In the genomic region with DNA sequence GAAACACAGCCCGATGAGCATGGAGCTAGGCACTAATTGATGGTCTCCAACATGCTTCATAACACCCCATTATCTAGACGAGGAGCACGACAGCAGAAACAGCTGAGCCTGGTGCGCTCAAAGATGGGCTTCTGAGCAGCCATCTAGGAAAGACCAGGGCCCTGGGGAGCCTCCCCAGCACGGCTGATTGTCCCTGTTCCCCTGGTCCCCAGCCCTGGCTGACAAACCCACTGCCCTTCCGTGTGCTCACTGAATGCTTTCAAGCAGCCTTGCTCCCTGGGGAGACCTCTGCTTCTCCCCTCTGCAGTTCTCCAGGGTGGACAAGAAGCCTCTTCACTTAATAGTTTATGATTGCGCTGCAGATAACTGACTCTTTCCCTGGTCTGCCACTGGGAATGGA, we compare ENCODE assay signal across 33 mouse cellular contexts. TPM values are rescaled to one million over a fixed set of nuclear protein-coding genes. Genes with fewer than 3 reads are reported as not detected.
A peak's percentile ranks its signal among the peaks of the same experiment; 100 is the strongest.
DNase-seq lines count a peak whose midpoint lies in the region; ATAC-seq and TF ChIP-seq lines count a peak whose summit lies in the region.
"Had no signal": no experiment of that assay in that cellular context is flagged by ENCODE, and none has a peak within 500 bp of the region (broad histone marks: within the 10 kb centered on the region; RNA-seq: fewer than 3 reads in every experiment).

No protein-coding gene starts in this region.

- no peaks in the 10 kb centered on the region for H3K36me3 ChIP-seq in heart, embryonic 10.5 days
- no peaks in the 10 kb centered on the region for H3K36me3 ChIP-seq in liver, embryonic 12.5 days
- H3K36me3 ChIP-seq in liver, postnatal 0 days (replicated peaks; ENCODE audit: insufficient read depth, low read length): no peaks in the 10 kb centered on the region
- no peaks in the 10 kb centered on the region for H3K36me3 ChIP-seq in liver, embryonic 13.5 days
- no peaks in the 10 kb centered on the region for H3K36me3 ChIP-seq in forebrain, embryonic 10.5 days (replicated peaks)
- H3K36me3 ChIP-seq: embryonic facial prominence, embryonic 12.5 days; heart, embryonic 13.5 days; limb, embryonic 12.5 days; midbrain, embryonic 13.5 days; neural tube, embryonic 15.5 days; stomach, embryonic 15.5 days had no signal

- H3K4me1 ChIP-seq in heart, embryonic 10.5 days: peaks cover 31% of the 10 kb centered on the region
- peaks cover 96% of the 10 kb centered on the region for H3K4me1 ChIP-seq in liver, embryonic 12.5 days
- H3K4me1 ChIP-seq in liver, postnatal 0 days (ENCODE audit: insufficient read depth): peaks cover 60% of the 10 kb centered on the region
- peaks cover 99% of the 10 kb centered on the region for H3K4me1 ChIP-seq in liver, embryonic 13.5 days (replicated peaks)
- H3K4me1 ChIP-seq in forebrain, embryonic 10.5 days: peaks cover 15% of the 10 kb centered on the region
- H3K4me1 ChIP-seq: embryonic facial prominence, embryonic 12.5 days; limb, embryonic 12.5 days had no signal

- DNase-seq in heart, adult 11 months: peak; percentile 61
- no peak for DNase-seq in heart, embryonic 10.5 days (ENCODE audit: low spot score)
- DNase-seq in liver, postnatal 0 days: no peak
- DNase-seq in liver, embryonic 13.5 days: no peak
- no peak for DNase-seq in forebrain, embryonic 10.5 days (ENCODE audit: extremely low spot score, low spot score)
- DNase-seq in layer of hippocampus, postnatal 36 days: no peak
- DNase-seq: adrenal gland, postnatal 10 days; cerebellum, adult 8-10 months; cerebellum, postnatal 36 days; gastrocnemius, adult 2 months; gastrocnemius, postnatal 36 days; heart, adult 2 months; heart, postnatal 10 days; kidney, adult 11 months; kidney, postnatal 14 days; layer of hippocampus, adult 9-11 months; lung, adult 18-20 months; lung, postnatal 10 days; right cerebral cortex, postnatal 14 days had no signal

- H3K9ac ChIP-seq in liver, embryonic 12.5 days: peak overlapping the region; percentile 66
- H3K9ac ChIP-seq in liver, postnatal 0 days (replicated peaks): no peak overlapping the region
- H3K9ac ChIP-seq in liver, embryonic 13.5 days: peak overlapping the region; percentile 63
- H3K9ac ChIP-seq: embryonic facial prominence, embryonic 12.5 days; heart, embryonic 13.5 days; limb, embryonic 12.5 days; midbrain, embryonic 13.5 days; neural tube, embryonic 15.5 days; stomach, embryonic 15.5 days had no signal

- TF ChIP-seq EP300 in liver, postnatal 0 days (IDR thresholded peaks at IDR 0.05; ENCODE audit: low read depth): no peak

- H3K27me3 ChIP-seq in heart, embryonic 10.5 days (ENCODE audit: insufficient read depth, poor library complexity, severe bottlenecking): no peaks in the 10 kb centered on the region
- no peaks in the 10 kb centered on the region for H3K27me3 ChIP-seq in liver, embryonic 12.5 days (replicated peaks)
- no peaks in the 10 kb centered on the region for H3K27me3 ChIP-seq in liver, postnatal 0 days (ENCODE audit: insufficient read depth, low read length)
- no peaks in the 10 kb centered on the region for H3K27me3 ChIP-seq in liver, embryonic 13.5 days
- no peaks in the 10 kb centered on the region for H3K27me3 ChIP-seq in forebrain, embryonic 10.5 days (ENCODE audit: poor library complexity, severe bottlenecking)
- H3K27me3 ChIP-seq: CH12.LX; embryonic facial prominence, embryonic 12.5 days; limb, embryonic 12.5 days; midbrain, embryonic 13.5 days; neural tube, embryonic 15.5 days; Patski; stomach, embryonic 15.5 days had no signal

- TF ChIP-seq CTCF in liver, postnatal 0 days (IDR thresholded peaks at IDR 0.05; ENCODE audit: low read depth): no peak

- 47% methylated on average over 7 of the region's 7 CpGs for WGBS in heart, embryonic 10.5 days
- WGBS in liver, embryonic 12.5 days (ENCODE audit: insufficient replicate concordance): 56% methylated on average over 7 of the region's 7 CpGs
- WGBS in liver, postnatal 0 days (ENCODE audit: insufficient replicate concordance): 65% methylated on average over 7 of the region's 7 CpGs
- WGBS in liver, embryonic 13.5 days (ENCODE audit: insufficient replicate concordance): 49% methylated on average over 7 of the region's 7 CpGs
- WGBS in forebrain, embryonic 10.5 days: 78% methylated on average over 7 of the region's 7 CpGs

- no peak overlapping the region; the same call in 1 of the 2 replicates for H3K4me2 ChIP-seq in liver, embryonic 12.5 days
- no peak overlapping the region for H3K4me2 ChIP-seq in liver, postnatal 0 days (ENCODE audit: low read depth, low read length)
- H3K4me2 ChIP-seq in liver, embryonic 13.5 days: no peak overlapping the region
- H3K4me2 ChIP-seq: embryonic facial prominence, embryonic 12.5 days; heart, embryonic 13.5 days; limb, embryonic 12.5 days; midbrain, embryonic 13.5 days; neural tube, embryonic 15.5 days; stomach, embryonic 15.5 days had no signal

- H3K9me3 ChIP-seq in heart, embryonic 10.5 days: no peaks in the 10 kb centered on the region
- H3K9me3 ChIP-seq in liver, embryonic 12.5 days (replicated peaks): no peaks in the 10 kb centered on the region
- no peaks in the 10 kb centered on the region for H3K9me3 ChIP-seq in liver, postnatal 0 days (ENCODE audit: low read length)
- no peaks in the 10 kb centered on the region for H3K9me3 ChIP-seq in liver, embryonic 13.5 days (replicated peaks)
- H3K9me3 ChIP-seq in forebrain, embryonic 10.5 days: no peaks in the 10 kb centered on the region
- H3K9me3 ChIP-seq: embryonic facial prominence, embryonic 12.5 days; heart, embryonic 13.5 days; limb, embryonic 12.5 days; midbrain, embryonic 13.5 days; neural tube, embryonic 15.5 days; stomach, embryonic 15.5 days had no signal

- no peak overlapping the region for H3K27ac ChIP-seq in heart, embryonic 10.5 days
- H3K27ac ChIP-seq in liver, embryonic 12.5 days: peak overlapping the region; percentile 89
- H3K27ac ChIP-seq in liver, postnatal 0 days (ENCODE audit: low read depth): no peak overlapping the region; the same call in 1 of the 2 replicates
- peak overlapping the region; percentile 97 for H3K27ac ChIP-seq in liver, embryonic 13.5 days
- no peak overlapping the region for H3K27ac ChIP-seq in forebrain, embryonic 10.5 days
- H3K27ac ChIP-seq: embryonic facial prominence, embryonic 12.5 days; gastrocnemius, adult 2 months; heart, adult 2 months; heart, embryonic 13.5 days; limb, embryonic 12.5 days; macrophage; midbrain, embryonic 13.5 days; neural tube, embryonic 15.5 days; stomach, embryonic 15.5 days had no signal

- no peak overlapping the region for H3K4me3 ChIP-seq in heart, embryonic 10.5 days
- H3K4me3 ChIP-seq in liver, embryonic 12.5 days: no peak overlapping the region
- H3K4me3 ChIP-seq in liver, postnatal 0 days (ENCODE audit: low read depth, low read length): no peak overlapping the region
- H3K4me3 ChIP-seq in liver, embryonic 13.5 days (replicated peaks): no peak overlapping the region
- no peak overlapping the region for H3K4me3 ChIP-seq in forebrain, embryonic 10.5 days
- H3K4me3 ChIP-seq: embryonic facial prominence, embryonic 12.5 days; gastrocnemius, adult 2 months; heart, adult 2 months; heart, embryonic 13.5 days; limb, embryonic 12.5 days; midbrain, embryonic 13.5 days; neural tube, embryonic 15.5 days; stomach, embryonic 15.5 days had no signal

- ATAC-seq in liver, embryonic 12.5 days: no peak
- no peak for ATAC-seq in liver, postnatal 0 days
- ATAC-seq in liver, embryonic 13.5 days (ENCODE audit: low read depth): no peak
- ATAC-seq: forebrain, embryonic 16.5 days; midbrain, embryonic 13.5 days; Patski had no signal

RNA-seq across cellular contexts. Expression of gene Lipc, which starts 35.5 kb away (rescaled TPM):
- 0.11 and 1.9 TPM in 2 replicates for polyA plus RNA-seq in heart, embryonic 10.5 days (2016; fragmentation: Nextera tagmentation; extraction: Ambion mirVana)
- 15.4 and 17.5 TPM in 2 replicates for polyA plus RNA-seq in liver, embryonic 12.5 days (2016; fragmentation: Nextera tagmentation; extraction: Ambion mirVana)
- 104 and 108 TPM in 2 replicates for polyA plus RNA-seq in liver, postnatal 0 days (2015; fragmentation: Nextera tagmentation; extraction: Ambion mirVana)
- polyA plus RNA-seq in liver, embryonic 13.5 days (2015; fragmentation: Nextera tagmentation; extraction: Ambion mirVana): 19.7 and 24.6 TPM in 2 replicates
- polyA plus RNA-seq in forebrain, embryonic 10.5 days (2016; fragmentation: Nextera tagmentation; extraction: Ambion mirVana): not detected in 2 replicates
- under 1 TPM in 1 of 2 experiments, not detected in 1; 0.25 TPM for total RNA-seq in layer of hippocampus, postnatal 36 days (2021)
- total RNA-seq: gastrocnemius, adult 2 months; gastrocnemius, postnatal 36 days; left cerebral cortex, adult 18-20 months had no signal
- polyA plus RNA-seq: C2C12; embryonic facial prominence, embryonic 12.5 days; forebrain, embryonic 11.5 days; limb, embryonic 12.5 days; midbrain, embryonic 13.5 days had no signal

Comparison
In these comparisons a context has a peak if more than half of its experiments do, and no peak if none do; other contexts are left out.
1. H3K27ac ChIP-seq: peak in liver, embryonic 12.5 days (single experiment) and liver, embryonic 13.5 days (single experiment); none in heart, embryonic 10.5 days (single experiment), liver, postnatal 0 days (single experiment) and forebrain, embryonic 10.5 days (single experiment).